Mouse (Mus musculus) forelimb bud, embryonic 11.5 days (tissue): ENCODE measurements around the gene Nhsl2.

Source experiments
- DNase-seq: peaks from one replicate; pipeline ENCODE4 v3.0.0-alpha.2; 2012; ENCODE audit warnings: low read depth, low spot score

Gene Nhsl2

GRCm38 (mm10) chrX:101980586-101980985 is 131.4 kb downstream of the Nhsl2 start:
- no peak for DNase-seq

- no peak for DNase-seq
Observed at GRCm38 (mm10) chrX:101981450-101981849, 132.3 kb downstream of the Nhsl2 start.

- no peak for DNase-seq
Observed at GRCm38 (mm10) chrX:101983638-101984037, 134.5 kb downstream of the Nhsl2 start.

- DNase-seq = no peak
Observed at GRCm38 (mm10) chrX:101986657-101987367, 137.6 kb downstream of the Nhsl2 start.

- DNase-seq = peak; percentile 54
Observed at GRCm38 (mm10) chrX:101993841-101994571, 144.8 kb downstream of the Nhsl2 start.

GRCm38 (mm10) chrX:101996726-101997125 is 147.5 kb downstream of the Nhsl2 start:
- DNase-seq = no peak

- DNase-seq = no peak
Observed at GRCm38 (mm10) chrX:102003632-102004315, 154.6 kb downstream of the Nhsl2 start.

- DNase-seq = no peak
Observed at GRCm38 (mm10) chrX:102004370-102004769, 155.2 kb downstream of the Nhsl2 start.

GRCm38 (mm10) chrX:102005141-102005641 is 156.0 kb downstream of the Nhsl2 start:
- peak; percentile 44 for DNase-seq

- DNase-seq = no peak
Observed at GRCm38 (mm10) chrX:102007935-102008334, 158.8 kb downstream of the Nhsl2 start.

- no peak for DNase-seq
Observed at GRCm38 (mm10) chrX:102017213-102017923, 168.2 kb downstream of the Nhsl2 start.

- DNase-seq = no peak
Observed at GRCm38 (mm10) chrX:102018890-102019289, 169.7 kb downstream of the Nhsl2 start.

GRCm38 (mm10) chrX:102019471-102020240 is 170.5 kb downstream of the Nhsl2 start:
- no peak for DNase-seq

- no peak for DNase-seq
Observed at GRCm38 (mm10) chrX:102024976-102025375, 175.8 kb downstream of the Nhsl2 start.

- DNase-seq = no peak
Observed at GRCm38 (mm10) chrX:102031851-102032250, 182.7 kb downstream of the Nhsl2 start.

GRCm38 (mm10) chrX:102032431-102032830 is 183.2 kb downstream of the Nhsl2 start:
- DNase-seq = no peak

GRCm38 (mm10) chrX:102033566-102033965 is 184.4 kb downstream of the Nhsl2 start:
- no peak for DNase-seq

GRCm38 (mm10) chrX:102035671-102036070 is 186.5 kb downstream of the Nhsl2 start:
- no peak for DNase-seq

- no peak for DNase-seq
Observed at GRCm38 (mm10) chrX:102036866-102037361, 187.7 kb downstream of the Nhsl2 start.

- DNase-seq = no peak
Observed at GRCm38 (mm10) chrX:102037506-102037905, 188.3 kb downstream of the Nhsl2 start.

GRCm38 (mm10) chrX:102041562-102041961 is 192.4 kb downstream of the Nhsl2 start:
- no peak for DNase-seq
